Mouse (Mus musculus) T-helper 1 cell (primary cell): ENCODE measurements at regions not wholly inside any gene's neighbourhood (a gene's known extent, or its start where the extent isn't known, plus 50 kb on each side); places are given as distances from the start of the nearest gene placed in this dataset.

ENCODE experiments used
- in situ Hi-C: fragments of 300-600 bp; cut with MboI, MseI; formaldehyde crosslinking; loops from one replicate; pipeline ENCODE4 v1.15.1; 2025; ENCODE audit warnings: high pct_unique_total_duplicates

DNA sequence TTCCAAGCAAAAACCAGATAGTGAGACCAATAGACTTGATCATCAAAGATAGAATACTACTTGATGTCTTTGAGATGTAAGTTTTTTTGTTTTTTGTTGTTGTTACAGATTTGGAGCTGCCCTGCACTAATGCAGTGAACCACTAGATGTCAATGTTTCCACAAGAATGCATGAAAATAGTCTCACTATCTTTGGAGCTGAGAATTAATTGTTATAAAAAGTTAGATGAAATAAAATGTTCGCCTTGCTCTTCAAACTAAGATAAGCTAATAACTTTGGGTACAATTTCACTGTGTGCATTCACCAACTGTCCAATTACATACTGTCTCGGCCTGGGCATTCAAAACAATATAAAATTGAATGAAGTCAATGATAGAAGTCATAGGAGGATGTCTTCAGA, 223.2 kb upstream of the Agtr1b start:
- in situ Hi-C loops: no loop called here

DNA sequence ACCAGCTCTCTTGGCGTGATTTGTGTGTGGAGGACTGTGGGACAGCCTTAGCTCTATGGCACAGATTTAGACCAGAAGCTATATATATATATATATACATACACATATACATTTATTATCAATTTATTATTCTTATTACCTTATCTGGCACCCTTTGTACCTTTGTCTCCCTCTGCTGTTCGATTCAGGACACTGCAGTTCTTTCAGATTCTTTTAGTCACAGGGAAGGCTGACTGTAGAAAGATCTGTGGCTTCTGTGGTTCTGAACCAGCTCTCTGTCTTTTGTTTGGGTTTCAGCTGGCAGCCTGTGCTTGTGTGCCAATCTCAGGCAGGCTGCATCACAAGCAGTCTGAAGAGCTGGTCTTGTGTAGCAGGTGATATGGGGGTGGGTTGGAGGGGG, 184.6 kb upstream of the Agtr1b start:
- in situ Hi-C loops: no loop called here

DNA sequence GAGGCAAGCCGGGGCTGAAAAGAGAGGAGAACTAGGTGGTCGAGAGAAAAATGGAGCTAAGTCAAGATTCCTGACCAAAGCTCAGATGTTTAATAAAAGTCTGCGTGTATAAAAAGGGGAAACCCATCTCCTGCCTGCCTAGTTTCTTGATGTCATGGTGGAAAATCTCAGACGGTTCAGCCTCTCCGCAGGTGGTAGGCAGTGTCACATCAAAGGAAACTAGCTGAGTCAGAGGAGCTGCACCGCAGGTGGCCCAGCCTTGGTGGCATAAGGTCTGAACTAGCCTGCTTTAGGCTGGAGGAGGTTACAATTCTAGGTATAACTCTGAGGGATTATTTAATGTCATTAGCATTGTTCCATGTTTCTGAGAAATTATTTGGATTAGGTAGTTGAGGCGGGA, 177.0 kb upstream of the Agtr1b start:
- in situ Hi-C loops: no loop called here

DNA sequence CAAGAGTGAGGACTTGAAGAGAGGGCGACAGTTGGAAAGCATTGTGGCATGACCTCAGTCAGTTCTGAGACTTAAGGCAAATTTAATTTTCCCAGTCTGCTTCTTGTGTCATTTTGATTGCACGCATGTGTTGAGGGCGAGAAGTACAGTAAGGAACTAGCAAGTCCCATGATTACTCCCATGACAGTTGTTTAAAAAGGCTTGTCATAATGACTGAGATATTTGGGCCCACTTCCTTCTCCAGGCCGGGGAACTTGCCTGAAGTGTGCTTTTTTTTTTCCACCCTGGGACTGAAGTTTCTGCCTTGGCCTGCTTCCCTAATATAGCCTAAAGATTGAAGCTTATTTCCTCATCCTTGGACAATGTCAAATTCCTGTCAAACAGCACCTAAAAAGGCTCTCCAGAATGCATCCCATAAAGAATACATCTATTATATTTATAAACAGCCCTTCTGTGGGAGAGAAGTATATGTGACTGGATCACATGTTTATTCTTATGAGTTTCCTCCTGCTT, 171.6 kb upstream of the Agtr1b start:
- in situ Hi-C loops: no loop called here

DNA sequence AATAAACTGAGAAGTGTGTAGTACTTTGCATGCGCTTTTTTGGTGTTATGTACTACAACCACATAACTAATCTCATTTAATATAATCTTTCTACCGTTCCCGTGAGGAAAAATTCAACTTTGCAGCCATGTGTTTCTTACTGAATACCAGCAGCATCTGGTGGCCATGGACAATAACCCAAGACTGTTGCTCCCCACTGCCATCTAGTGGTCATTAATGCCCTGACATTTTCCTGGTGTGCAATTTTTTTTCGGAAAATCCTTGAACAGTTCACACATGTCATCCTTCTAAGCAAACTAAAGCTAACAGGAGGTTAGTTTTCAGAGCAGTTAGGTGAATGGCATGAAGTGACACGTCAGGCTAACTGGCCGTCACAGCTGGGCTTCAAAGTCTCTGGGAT, 153.8 kb upstream of the Agtr1b start:
- in situ Hi-C loops: loop anchor here (25.0 kb wide), 1 partner anchor 608 kb away; no protein-coding TSS in a partner anchor

DNA sequence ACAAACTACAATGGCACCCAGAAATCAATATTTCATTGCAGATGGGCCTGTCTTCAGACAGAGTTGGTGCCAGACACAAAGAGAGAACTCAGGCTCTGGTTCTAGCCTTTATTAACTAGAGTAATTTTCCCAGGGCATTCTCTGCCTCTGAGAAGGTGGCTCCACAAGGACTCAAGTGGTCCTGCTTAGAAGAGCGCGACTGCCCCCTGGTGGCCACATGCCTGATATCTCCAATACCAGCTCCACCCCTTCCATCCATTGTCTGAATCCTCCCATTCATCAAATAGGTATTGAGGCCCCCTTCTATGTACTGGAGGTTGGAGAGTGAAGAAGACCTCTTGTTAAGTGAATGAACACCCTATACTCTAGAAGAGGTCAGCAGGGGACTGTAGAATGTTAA, 142.2 kb upstream of the Agtr1b start:
- in situ Hi-C loops: loop anchor here (25.0 kb wide), 1 partner anchor 597 kb away; no protein-coding TSS in a partner anchor

DNA sequence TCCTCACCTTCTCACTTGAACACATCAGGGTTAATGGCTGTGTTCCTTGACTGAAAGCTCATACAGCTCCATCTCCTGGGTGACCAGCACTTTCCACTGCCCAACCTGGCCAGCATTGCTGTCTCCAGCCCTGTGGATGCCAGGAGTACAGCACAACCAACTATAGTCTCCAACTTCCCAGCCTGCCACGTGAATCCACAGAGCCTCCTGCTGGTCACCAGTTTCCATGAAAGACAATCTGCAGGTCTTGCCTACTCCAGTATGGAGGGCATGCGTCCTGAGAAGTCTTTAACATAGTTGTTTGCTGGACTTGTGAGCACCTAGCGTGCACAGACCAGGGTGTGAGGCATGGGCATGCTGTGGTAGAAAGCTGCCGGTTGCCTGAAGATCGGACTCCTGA, 138.6 kb upstream of the Agtr1b start:
- in situ Hi-C loops: loop anchor here (25.0 kb wide), 1 partner anchor 593 kb away; no protein-coding TSS in a partner anchor
